Mouse (Mus musculus) lung, embryonic 14.5 days (tissue): ENCODE measurements around the gene Gm20388. TPM values are rescaled to one million over a fixed set of nuclear protein-coding genes. Genes with fewer than 3 reads are reported as not detected.

ENCODE experiments used
- ATAC-seq: fragments of 200-750 bp; cut with Nextera tagmentation; 2 replicates; pipeline ENCODE4 v1.8.0; 2017; ENCODE audit warnings: mild to moderate bottlenecking, moderate TSS enrichment, moderate library complexity; ENCODE audit not compliant: insufficient read depth
- DNase-seq: peaks from one replicate; pipeline ENCODE4 v3.0.0-alpha.2; 2015
- H3K27ac ChIP-seq: fragments of 300-500 bp; sonication (generic); 2 replicates; pipeline ENCODE4 v1.5.1; 2014; ENCODE audit warnings: low read depth, mild to moderate bottlenecking, moderate library complexity
- H3K27me3 ChIP-seq: fragments of 300-500 bp; sonication (generic); 2 replicates; pipeline ENCODE4 v1.6.1; 2014; ENCODE audit warnings: low read length, control low read depth; ENCODE audit not compliant: insufficient read depth
- H3K36me3 ChIP-seq: fragments of 300-500 bp; sonication (generic); 2 replicates; pipeline ENCODE4 v1.6.1; 2014; ENCODE audit warnings: control low read depth; ENCODE audit not compliant: insufficient read depth
- H3K4me1 ChIP-seq: fragments of 300-500 bp; sonication (generic); 2 replicates; pipeline ENCODE4 v1.6.1; 2014; ENCODE audit warnings: antibody characterized with exemption, control low read depth; ENCODE audit not compliant: insufficient read depth
- H3K4me2 ChIP-seq: fragments of 300-500 bp; sonication (generic); 2 replicates; pipeline ENCODE4 v1.6.1; 2014; ENCODE audit warnings: mild to moderate bottlenecking
- H3K4me3 ChIP-seq: fragments of 300-500 bp; sonication (generic); 2 replicates; pipeline ENCODE4 v1.5.1; 2014; ENCODE audit warnings: low read depth, low read length
- H3K9ac ChIP-seq: fragments of 300-500 bp; sonication (generic); 2 replicates; pipeline ENCODE4 v1.6.1; 2014
- H3K9me3 ChIP-seq: fragments of 300-500 bp; sonication (generic); 2 replicates; pipeline ENCODE4 v1.6.1; 2016; ENCODE audit warnings: low read depth, low read length, control low read depth
- CTCF ChIP-seq: IDR thresholded peaks from 2 replicates; pipeline ENCODE4 v1.5.1; 2016; ENCODE audit warnings: antibody characterized with exemption, low read depth
- WGBS: fragments of 180-500 bp; shearing (Covaris S2); extraction: QIAGEN DNeasy Blood & Tissue Kit; methylation state at CpG from one replicate; pipeline ENCODE4 v1.1.7; 2014; 5-methylcytosine and 5-hydroxymethylcytosine counted together
- polyA plus RNA-seq: library from polyadenylated mRNA; unstranded; fragments of >200 nt; fragmentation: Nextera tagmentation; extraction: Ambion mirVana; gene quantifications from 2 replicates; pipeline ENCODE4 v1.2.1, GENCODE M21; 2014

The Gm20388 gene
- polyA plus RNA-seq, 1 experiment from 2014 or later: not detected

DNA sequence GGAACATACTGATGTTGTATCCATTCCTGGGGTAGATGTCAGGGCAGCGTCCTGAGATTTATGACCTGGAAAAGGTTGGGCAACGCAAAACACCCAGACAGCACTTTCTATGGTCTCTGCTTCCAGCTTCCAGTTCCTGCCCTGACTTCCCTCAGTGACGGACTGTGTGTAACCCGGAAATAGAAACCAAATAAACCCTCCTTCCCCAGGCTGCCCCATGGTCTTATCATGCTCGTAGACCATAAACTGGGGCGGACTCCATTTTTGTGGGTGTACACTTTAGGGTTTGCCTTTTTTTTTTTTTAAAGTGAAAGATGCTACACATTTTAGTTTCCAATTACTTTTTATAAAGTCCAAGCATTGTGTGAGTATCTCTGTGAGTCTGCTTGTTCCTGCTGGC, 3754.9 kb downstream of the Gm20388 start:
- Histone ChIP-seq H3K27me3 (no peaks in the 10 kb centered on the region), H3K36me3 (peaks cover 41% of the 10 kb centered on the region), H3K9ac (no peak overlapping the region), H3K9me3 (no peaks in the 10 kb centered on the region), H3K4me2 (no peak overlapping the region), H3K4me1 (no peaks in the 10 kb centered on the region), H3K4me3 (no peak overlapping the region), H3K27ac (no peak overlapping the region)
- no peak for TF ChIP-seq CTCF
- 67% methylated on average over 6 of the region's 6 CpGs for WGBS
- no peak for ATAC-seq
- DNase-seq: no peak

DNA sequence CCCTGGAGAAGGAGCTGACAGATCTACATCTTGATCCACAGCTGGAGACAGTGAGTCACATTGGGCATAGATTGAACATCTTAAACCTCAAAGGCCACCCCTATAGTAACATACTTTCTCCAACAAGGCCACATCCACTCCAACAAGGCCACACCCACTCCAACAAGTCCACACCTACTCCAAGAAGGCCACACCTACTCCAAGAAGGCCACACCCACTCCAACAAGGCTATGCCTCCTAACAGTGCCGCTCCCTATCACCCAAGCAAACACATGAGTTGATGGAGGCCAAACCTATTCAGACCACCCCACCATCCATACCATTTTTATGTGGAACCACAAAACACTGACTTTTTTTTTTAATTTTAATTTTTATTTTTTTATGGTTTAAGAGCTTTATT, 3756.2 kb downstream of the Gm20388 start:
- DNase-seq (no peak), ATAC-seq (no peak)
- H3K4me2 ChIP-seq: no peak overlapping the region
- TF ChIP-seq CTCF: no peak
- H3K9me3 ChIP-seq: no peaks in the 10 kb centered on the region
- H3K4me1 ChIP-seq: no peaks in the 10 kb centered on the region
- 69% methylated on average over 1 of the region's 1 CpGs for WGBS
- no peak overlapping the region for H3K9ac ChIP-seq
- H3K27ac ChIP-seq: no peak overlapping the region
- H3K36me3 ChIP-seq: peaks cover 28% of the 10 kb centered on the region
- no peak overlapping the region for H3K4me3 ChIP-seq
- no peaks in the 10 kb centered on the region for H3K27me3 ChIP-seq

DNA sequence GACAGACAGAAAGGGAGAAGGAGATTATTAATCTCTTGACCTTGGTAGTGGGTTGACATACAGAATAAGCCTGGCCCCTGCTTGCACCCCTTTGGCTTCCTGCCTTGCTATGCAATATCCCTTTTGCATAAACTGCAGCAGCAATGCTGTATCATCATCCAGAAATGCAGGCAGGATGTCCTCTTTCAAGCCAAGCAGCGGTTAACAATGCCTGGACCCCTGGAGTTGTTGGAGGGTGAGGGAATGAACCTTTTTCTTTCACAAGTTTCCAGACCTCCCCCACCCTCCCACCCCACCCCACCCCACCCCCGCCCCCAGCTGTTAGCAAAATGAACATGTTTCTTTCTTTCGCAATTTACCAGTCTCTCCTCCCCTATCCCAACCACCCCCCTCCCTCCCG, 3758.0 kb downstream of the Gm20388 start:
- TF ChIP-seq CTCF: no peak
- Histone ChIP-seq H3K27ac (no peak overlapping the region), H3K27me3 (no peaks in the 10 kb centered on the region), H3K36me3 (peaks cover 10% of the 10 kb centered on the region), H3K9me3 (no peaks in the 10 kb centered on the region), H3K9ac (no peak overlapping the region), H3K4me3 (no peak overlapping the region), H3K4me1 (no peaks in the 10 kb centered on the region), H3K4me2 (no peak overlapping the region)
- DNase-seq (peak; percentile 61), ATAC-seq (no peak)
- 18% methylated on average over 4 of the region's 4 CpGs for WGBS

DNA sequence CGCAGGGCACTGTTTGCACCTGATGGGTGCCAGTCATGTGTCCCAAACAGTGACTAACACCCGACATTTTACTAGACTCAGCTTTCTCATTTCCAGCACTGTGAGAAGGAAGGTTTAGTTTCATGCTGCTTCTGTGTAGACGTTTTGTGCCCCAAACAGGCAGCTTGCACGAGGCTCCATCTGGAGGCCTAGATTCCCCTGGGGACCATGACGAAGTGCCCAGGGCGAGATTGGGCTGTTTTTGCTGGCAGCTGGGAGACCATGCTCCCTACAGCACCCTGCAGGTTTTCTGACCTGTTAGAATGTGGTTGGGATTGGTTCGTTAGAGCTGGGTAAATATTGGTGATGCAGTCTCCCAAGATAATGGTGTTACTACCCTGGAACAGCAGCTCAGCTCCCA, 3760.1 kb downstream of the Gm20388 start:
- no peak for ATAC-seq

DNA sequence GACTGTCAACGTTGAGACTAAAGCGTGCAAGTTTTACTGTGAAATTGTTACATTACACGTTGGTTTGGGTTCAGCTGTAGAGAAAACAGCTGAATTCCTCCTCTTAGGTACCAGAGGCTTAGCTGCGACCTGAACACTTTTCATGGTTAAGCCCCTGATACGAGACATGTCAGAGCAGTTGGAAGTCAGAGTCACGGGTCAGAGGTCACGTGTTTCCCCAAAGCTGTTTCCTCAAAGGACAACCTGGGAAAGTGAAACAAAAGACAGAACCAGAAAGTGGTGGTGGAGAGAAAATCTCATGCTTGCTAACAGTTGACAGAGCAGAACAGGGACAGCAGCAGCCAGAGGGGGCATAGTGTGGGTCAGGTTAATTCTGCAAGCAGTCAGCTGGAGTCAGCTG, 3760.8 kb downstream of the Gm20388 start:
- Histone ChIP-seq H3K4me1 (no peaks in the 10 kb centered on the region; the same call in 1 of the 2 replicates), H3K27ac (no peak overlapping the region), H3K9ac (no peak overlapping the region), H3K4me2 (no peak overlapping the region), H3K4me3 (no peak overlapping the region), H3K36me3 (no peaks in the 10 kb centered on the region), H3K9me3 (no peaks in the 10 kb centered on the region), H3K27me3 (no peaks in the 10 kb centered on the region)
- no peak for TF ChIP-seq CTCF
- DNase-seq: no peak
- 68% methylated on average over 7 of the region's 7 CpGs for WGBS
- no peak for ATAC-seq

More for the DNA sequence above, 3760.1 kb downstream of the Gm20388 start:
- no peaks in the 10 kb centered on the region for H3K36me3 ChIP-seq
- DNase-seq: no peak
- no peak overlapping the region for H3K4me3 ChIP-seq
- no peak overlapping the region for H3K4me2 ChIP-seq
- TF ChIP-seq CTCF: no peak
- 48% methylated on average over 7 of the region's 7 CpGs for WGBS
- H3K4me1 ChIP-seq: no peaks in the 10 kb centered on the region; the same call in 1 of the 2 replicates
- H3K9me3 ChIP-seq: no peaks in the 10 kb centered on the region
- H3K27me3 ChIP-seq: no peaks in the 10 kb centered on the region
- no peak overlapping the region for H3K27ac ChIP-seq
- H3K9ac ChIP-seq: no peak overlapping the region

DNA sequence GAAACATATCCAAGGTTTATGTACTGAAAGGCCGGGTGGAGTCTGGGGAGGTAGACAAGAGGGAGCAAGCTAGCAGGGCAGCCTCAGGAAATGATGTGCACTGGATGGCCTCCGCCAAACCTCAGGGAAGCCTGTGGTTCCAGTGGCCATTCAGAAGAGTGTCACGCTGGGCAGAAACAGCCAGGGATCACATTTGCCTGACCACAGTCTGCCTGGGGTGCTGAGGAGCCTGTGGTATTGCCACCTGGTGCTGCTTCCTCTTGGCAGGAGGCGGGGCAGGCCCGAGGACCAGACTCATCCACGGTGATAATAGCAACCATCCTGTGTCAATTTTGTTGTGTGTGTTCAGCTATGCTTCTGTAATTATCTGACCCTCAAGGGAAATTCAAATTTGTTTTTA, 3762.0 kb downstream of the Gm20388 start:
- Histone ChIP-seq H3K36me3 (no peaks in the 10 kb centered on the region), H3K27me3 (no peaks in the 10 kb centered on the region), H3K4me1 (no peaks in the 10 kb centered on the region; the same call in 1 of the 2 replicates), H3K27ac (no peak overlapping the region), H3K9me3 (no peaks in the 10 kb centered on the region), H3K4me2 (no peak overlapping the region), H3K9ac (no peak overlapping the region), H3K4me3 (no peak overlapping the region)
- DNase-seq: no peak
- WGBS: 72% methylated on average over 6 of the region's 6 CpGs
- no peak for TF ChIP-seq CTCF
- ATAC-seq: no peak

DNA sequence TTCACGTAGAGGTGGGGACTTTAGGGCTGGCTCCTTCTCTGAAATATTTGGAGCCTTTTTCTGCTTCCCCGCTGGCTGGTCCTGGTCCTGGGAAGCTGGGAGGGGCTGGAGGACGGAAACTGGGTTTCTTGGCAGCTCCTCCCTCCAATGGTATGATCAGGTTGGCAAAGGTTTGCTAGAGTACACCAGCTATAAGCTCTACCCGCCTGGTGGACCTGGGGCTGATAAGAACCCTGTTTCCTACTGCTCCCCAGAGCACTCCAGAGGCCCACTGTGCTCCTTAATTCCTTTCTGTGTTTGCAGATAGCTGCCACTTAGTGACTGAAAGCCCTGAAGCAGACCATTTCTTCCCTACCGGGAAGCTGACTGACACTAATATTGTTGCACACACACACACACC, 3765.0 kb downstream of the Gm20388 start:
- H3K27me3 ChIP-seq: no peaks in the 10 kb centered on the region
- WGBS: 29% methylated on average over 5 of the region's 5 CpGs
- DNase-seq (peak; percentile 24), ATAC-seq (no peak)
- H3K9me3 ChIP-seq: no peaks in the 10 kb centered on the region
- no peak for TF ChIP-seq CTCF
- no peaks in the 10 kb centered on the region for H3K36me3 ChIP-seq
- no peak overlapping the region for H3K27ac ChIP-seq
- H3K9ac ChIP-seq: no peak overlapping the region
- H3K4me3 ChIP-seq: no peak overlapping the region
- H3K4me2 ChIP-seq: peak overlapping the region; percentile 16; the same call in 1 of the 2 replicates
- no peaks in the 10 kb centered on the region; the same call in 1 of the 2 replicates for H3K4me1 ChIP-seq

DNA sequence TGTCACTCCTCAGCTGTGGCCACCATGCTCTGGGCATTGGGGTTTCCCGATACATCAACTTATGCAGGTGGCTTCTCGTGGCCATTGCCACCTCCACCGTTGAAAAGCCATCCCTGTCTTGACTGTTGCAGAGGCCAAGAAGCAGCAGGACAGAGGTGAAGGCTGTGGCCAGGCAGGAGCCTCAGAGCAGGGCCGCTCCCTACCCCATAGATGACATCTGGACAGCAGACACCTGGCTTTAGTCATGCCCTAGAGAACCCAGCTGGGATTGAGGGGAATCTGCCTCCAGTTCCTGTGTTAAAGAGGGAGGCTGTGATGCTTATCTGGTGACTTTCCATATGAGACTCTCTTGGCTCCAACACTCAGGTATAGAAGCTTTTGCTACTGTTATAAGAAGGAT, 3767.7 kb downstream of the Gm20388 start:
- H3K9ac ChIP-seq: no peak overlapping the region
- no peak overlapping the region for H3K27ac ChIP-seq
- no peak for ATAC-seq
- TF ChIP-seq CTCF: no peak
- WGBS: 85% methylated on average over 4 of the region's 4 CpGs
- no peak overlapping the region for H3K4me2 ChIP-seq
- no peaks in the 10 kb centered on the region for H3K9me3 ChIP-seq
- no peak for DNase-seq
- no peak overlapping the region for H3K4me3 ChIP-seq
- H3K36me3 ChIP-seq: no peaks in the 10 kb centered on the region
- no peaks in the 10 kb centered on the region; the same call in 1 of the 2 replicates for H3K4me1 ChIP-seq
- H3K27me3 ChIP-seq: no peaks in the 10 kb centered on the region
